Mouse (Mus musculus): ENCODE data around the gene Fmnl2.

Fmnl2 gene

DNA sequence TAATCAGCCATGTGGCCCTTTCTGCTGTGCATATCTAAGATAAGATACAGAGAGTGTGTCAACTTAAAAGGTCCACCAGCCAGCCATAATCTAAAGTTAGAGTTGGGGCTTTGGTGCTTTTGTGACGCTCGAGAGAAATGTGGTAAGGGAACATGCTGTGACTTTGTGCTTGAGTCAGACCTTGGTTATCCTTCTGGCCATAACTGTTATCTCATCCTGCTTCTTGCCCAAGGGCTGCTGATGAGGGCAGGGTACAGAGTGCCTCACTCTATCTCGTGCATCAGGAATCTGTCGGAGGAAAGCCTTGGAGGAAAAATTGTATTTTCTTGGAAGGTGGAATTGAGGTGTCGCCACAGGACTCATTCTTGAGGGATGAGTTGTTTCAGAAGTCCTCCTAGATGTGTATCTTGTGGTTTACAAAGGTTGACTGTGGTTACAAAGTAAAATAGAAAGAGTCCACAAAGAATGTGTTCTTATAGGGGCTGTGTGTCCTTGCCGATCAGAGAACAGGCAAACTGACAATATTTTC, 94.6 kb downstream of the Fmnl2 start:
- DNase-seq (ENCODE audit: extremely low read depth, low read depth, low spot score): no peak

DNA sequence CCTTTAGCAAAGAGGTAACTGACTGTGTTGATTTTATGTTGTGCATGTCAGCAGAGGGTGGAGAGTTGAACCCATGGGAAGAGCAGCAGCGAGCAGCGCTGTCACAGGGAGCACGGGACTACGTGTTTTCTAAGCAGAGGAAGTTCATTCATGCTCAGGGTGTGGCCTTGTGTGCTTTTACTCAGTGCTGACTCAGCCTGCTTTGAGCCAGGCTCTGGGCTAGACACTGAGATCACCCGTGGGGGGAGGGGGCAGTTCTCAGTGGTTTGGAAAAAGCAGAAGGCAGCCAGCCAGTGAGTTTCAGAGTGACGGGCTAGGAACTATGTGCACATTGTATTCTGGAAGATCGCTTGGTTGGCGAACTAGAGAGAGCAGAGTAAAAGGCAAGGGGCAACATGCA, 97.4 kb downstream of the Fmnl2 start:
- DNase-seq (ENCODE audit: extremely low read depth, low read depth, low spot score): no peak

DNA sequence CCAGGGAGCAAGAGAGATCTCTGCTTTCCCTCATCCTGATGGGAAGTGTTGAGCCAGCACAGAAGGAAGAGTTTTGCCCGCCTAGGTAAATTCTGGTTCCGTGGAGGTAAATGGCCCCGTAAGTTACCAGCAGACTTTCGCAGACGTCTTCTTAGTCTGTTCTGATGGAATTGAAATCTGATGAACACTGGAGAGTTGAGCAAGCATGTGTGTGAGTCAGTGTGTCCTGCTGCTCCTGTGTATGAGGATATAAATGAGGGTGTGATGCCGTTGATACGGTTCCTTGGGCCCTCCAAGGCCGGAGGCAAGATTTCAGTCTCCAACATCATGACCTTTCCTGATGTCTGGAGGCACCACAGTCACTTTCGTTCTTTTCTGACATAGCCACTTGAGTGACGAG, 98.2 kb downstream of the Fmnl2 start:
- no peak for DNase-seq (ENCODE audit: extremely low read depth, low read depth, low spot score)

DNA sequence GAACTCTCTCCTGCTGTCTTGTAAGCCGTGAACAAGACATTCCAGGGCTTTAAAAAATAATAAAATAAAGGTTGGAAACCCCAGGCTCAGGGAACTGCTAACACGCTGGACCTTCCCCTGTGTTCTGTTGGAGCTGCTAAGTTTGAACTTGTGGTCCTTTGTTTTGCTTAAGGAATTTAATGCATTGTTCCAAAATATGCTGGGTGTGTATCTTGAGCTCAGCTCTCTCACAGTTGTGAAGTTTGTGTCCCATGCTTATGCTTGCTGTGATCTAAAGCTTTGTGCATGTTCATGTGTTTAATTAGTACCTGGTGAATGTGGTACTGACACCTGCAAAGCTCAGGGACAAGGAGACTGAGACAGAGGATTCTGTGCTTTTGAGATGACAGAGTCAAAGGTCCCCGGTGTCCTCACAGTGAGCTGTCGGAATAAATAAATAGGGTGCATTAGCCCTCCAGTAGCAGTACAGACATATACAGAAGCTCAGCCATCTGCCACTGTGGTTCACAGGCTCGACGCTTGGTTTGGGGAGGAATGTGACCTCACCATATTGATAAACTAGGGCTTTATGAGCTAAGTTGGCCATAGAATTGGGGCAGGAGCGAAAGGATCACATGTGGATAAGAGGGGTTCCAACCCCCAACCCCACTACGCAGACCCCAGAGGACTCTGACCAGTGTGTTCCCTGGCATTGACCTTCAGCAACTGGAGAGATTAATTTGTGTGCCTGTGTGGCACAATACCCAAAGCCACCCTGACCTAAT, 100.3 kb downstream of the Fmnl2 start:
- no peak for DNase-seq (ENCODE audit: extremely low read depth, low read depth, low spot score)

DNA sequence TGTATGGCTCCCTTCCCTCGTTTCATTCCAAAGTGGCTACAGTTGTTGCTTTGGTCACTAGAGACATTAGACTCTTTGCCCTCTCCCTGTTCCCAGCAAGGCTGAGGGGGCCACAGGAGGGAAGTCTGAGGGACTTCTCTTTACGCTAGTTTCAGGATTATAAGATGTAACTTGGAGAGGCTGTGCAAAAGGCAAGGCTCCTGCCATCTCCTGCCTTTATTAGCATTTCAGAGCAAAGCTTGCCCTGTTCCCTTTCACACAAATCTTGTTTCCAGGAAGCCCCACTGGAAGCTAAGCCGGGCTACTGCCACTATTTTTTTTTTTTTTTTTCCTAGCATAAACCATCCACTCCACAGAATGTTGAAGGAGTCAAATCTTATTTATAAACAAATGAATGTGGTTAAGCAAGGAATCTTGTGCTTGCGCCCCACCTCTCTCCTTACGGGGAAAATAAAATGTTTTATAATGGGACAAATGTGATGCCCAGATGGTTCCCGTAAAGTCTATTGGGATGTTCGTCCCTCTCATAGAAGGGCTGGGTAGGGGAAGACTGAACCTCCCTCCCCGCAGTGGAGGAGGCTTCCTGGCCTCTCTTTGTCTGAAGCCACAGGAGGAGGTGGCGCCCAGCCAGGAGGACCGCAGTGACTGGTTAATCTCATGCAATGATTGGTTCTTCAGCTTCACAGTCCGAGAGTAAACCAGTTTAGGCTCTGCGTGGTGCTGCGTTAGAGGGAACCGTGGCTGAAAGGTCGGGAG, 101.1 kb downstream of the Fmnl2 start:
- no peak for DNase-seq (ENCODE audit: extremely low read depth, low read depth, low spot score)

DNA sequence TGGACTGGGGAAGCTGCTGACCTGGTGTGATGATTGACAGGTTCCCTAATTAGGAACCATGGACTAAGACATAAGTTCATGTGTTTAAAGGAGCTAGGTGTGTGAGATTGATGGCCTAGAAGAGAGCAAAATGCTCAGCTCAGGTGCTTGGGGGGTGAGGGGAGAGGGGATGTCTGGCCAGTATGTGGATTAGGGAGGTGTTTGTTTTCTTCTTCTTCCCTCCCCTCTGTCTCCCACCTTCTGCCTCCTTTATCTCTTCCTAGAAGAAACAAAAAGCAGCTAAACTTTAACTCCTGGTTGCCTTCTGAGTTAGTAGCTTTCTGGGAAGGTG, 101.6 kb downstream of the Fmnl2 start:
- DNase-seq (ENCODE audit: extremely low read depth, low read depth, low spot score): no peak

DNA sequence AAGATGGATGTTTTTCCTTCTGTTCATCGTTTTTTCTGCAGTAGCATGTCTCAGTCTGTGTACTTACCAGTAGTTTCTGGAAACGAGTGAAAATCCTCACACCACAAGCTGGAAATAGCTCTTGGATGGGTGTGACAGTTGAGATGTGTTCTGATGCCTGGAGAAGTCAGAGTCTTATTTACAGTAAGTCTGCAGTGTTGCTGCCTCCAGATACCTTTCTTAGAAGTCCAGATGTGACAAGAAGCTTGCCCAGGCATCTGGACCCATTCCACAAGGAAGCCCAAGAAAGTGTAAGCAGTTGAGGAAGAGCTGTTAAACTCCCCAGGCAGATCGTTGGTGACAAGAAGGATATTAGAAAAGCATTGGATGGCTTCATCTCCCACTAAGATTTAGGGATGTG, 102.3 kb downstream of the Fmnl2 start:
- DNase-seq (ENCODE audit: extremely low read depth, low read depth, low spot score): no peak

DNA sequence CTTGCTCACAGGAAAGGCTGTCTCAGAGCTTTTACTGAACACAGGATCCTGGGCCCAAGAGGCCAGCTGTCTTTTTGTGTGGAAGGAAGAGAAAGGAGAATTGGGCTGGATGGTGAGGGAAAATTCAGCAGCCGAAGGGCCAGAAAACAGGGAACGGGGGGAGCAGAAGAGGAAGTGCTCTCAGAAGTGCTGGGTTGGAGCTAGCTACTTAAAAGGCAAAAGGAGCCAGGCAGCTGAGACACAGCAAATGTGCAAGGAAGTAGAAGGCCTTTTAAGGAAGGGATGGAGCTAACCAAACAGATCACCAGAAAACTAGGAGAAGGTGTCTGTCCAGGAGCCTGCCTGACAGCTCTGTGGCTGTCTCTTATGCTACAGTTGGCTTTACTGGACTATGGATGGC, 103.0 kb downstream of the Fmnl2 start:
- DNase-seq (ENCODE audit: extremely low read depth, low read depth, low spot score): no peak

DNA sequence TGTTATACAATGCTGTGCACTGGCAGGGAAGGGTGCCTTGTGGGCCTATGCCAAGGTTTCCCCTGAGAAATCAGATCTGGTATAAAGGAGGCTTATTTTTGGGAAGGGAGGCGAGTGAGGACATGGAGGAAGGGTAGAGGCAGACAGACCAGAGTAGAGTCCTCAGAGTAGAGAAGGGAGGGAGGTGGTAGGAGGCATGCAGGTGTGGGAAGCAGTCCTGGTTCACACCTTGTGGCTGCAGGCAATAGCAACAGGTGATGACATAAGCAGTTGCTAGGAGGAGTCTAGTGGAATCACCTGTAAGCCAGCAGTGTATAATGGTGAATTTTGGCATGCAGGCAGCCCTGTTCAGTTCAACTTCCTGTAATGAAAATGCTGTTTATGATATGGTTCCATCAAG, 105.8 kb downstream of the Fmnl2 start:
- DNase-seq (ENCODE audit: extremely low read depth, low read depth, low spot score): no peak

DNA sequence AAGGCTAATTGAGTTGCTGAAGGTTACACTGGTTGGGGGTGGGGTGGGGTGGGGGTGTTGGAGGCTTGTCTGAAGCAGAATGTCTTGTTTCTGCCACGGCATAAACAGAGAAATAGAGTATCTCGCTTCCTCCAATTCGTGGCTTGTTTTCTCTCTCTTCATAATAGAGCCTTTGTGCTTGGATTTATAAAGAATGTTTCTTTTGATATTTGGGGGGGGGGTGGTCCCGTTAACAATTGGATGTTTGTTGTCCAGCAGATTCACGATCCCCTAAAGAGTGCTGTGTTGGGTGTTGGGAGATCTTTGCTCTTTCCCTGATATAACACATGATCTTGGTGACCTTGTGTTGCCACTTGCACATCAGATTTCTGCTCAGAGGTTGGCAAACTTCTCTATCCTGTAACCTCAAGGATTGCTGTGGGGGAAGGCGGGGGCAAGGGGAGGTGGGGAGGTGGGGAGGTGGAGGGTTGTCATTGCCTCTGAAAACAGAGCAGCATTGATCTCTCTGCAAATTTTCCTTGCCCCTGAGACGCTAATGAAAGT, 106.8 kb downstream of the Fmnl2 start:
- no peak for DNase-seq (ENCODE audit: extremely low read depth, low read depth, low spot score)

DNA sequence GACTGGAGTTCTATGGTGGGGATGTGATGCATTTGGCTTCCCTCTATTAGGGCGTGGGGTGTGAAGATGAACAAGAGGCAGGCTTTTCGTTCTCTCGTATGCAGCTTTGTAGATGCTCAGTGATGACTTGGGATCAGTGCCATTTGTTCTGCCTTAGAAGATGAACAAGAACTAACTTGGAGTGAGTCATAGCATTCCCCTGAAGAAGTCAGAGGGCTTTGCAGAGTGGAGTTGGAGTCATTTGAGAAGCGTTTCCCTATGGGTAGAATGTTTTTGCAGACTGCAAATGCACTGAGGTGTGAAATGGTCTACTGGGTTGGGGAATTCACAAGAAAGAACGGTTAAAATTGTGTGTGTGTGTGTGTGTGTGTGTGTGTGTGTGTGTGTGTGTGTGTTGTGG, 108.6 kb downstream of the Fmnl2 start:
- DNase-seq (ENCODE audit: extremely low read depth, low read depth, low spot score): no peak

DNA sequence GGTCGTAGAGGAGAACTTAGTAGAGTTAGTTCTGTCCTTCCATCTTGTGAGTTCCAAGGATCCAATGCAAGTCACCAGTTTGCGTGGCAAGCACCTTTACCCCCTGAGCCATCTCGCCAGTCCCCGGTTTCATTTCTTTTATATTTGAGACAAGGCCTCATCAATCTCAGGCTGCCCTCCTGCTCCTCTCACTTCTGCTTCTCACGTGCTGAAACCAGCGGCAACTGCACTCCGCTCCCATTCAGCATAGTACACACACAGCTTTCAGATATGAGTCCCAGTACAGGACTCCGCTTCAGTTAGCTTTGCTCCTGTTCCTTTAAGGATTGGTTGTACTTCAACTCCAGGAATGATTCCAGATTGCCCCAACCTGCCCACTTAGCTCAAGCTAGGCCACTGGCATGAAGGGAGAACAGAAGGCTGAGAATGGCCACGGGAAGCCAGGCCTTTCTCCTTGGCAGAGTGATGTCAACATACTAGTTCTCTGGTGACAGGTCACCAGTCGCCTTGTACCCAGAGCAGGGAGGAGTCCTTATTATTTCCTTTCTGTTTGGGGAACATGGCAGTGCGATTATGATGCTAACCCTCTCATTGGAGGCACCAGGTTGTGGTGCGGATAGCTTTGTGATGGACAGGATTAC, 109.3 kb downstream of the Fmnl2 start:
- DNase-seq (ENCODE audit: extremely low read depth, low read depth, low spot score): no peak

DNA sequence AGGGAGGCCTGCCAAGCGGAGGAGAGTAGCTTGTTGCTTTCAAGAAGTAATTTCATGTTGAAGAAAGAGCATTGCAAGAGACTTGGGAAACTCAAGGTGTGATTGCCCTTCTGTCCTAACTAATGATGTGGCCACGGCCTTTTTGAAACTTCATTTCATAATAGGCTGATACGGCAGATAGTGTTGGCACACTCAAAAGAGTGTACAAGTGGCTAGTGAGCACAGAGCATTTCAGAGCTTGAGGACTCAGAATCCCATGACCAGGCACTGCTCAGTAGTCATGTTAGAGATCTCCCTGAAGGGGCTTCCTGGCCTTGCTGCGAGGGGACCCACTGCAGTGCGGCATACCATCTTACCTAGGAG, 109.8 kb downstream of the Fmnl2 start:
- DNase-seq (ENCODE audit: extremely low read depth, low read depth, low spot score): no peak

DNA sequence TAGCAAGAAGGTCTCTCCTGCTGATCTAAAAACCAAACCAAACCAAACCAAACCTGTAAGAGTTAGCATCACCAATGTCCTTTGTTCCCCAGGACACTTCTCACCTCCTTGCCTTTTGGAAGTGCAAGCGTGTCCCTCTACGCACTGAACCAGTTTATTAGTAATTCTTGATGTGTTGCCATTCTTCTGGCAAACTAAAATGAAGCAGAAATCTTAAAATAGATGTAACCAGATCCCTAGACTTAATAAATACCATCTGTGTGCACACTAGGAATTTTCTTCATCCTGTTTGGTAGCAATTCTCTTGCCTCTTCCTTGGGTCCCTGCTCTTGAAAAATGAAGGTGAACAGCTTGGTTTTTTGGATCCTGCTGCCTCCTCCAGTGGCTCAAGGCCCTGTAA, 111.2 kb downstream of the Fmnl2 start:
- DNase-seq (ENCODE audit: extremely low read depth, low read depth, low spot score): no peak

DNA sequence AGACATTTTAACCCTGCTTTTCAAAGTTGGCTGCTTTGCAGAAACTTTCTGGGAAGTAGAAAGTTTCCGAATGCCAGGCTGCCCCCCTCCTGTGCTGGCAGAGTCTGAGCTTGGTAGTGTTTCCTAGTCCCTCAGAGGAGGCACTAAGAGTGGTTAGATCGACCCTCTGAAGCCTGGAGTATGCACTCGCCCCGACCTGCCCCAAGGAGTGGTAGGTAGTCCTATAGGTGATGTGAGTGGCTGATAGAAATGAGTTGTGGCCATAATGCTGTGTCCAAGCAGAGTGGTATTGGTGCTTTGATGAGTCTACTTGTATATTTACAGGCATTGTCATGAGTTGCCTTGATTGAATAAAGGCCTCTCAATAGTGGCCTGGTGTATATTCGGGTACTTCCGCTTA, 116.4 kb downstream of the Fmnl2 start:
- no peak for DNase-seq (ENCODE audit: extremely low read depth, low read depth, low spot score)

DNA sequence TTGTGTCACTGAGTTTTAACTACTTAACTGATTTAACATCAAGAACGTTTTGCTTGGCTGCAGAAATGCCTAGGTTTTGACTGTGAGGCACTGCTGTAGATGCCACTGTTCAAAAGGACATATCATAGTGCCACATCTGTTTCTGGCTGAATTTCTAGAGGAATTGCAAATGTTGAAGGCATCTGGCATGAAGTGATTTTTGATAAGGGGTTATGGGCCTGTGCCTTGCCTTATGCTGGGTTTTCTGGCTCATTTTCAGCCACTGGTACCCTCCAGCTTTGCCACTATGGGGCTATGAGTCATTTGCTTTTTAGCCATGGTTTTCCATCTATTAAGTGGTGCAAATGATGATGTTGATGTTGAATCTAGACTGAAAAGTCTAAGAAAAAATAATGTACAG, 117.1 kb downstream of the Fmnl2 start:
- DNase-seq (ENCODE audit: extremely low read depth, low read depth, low spot score): no peak

DNA sequence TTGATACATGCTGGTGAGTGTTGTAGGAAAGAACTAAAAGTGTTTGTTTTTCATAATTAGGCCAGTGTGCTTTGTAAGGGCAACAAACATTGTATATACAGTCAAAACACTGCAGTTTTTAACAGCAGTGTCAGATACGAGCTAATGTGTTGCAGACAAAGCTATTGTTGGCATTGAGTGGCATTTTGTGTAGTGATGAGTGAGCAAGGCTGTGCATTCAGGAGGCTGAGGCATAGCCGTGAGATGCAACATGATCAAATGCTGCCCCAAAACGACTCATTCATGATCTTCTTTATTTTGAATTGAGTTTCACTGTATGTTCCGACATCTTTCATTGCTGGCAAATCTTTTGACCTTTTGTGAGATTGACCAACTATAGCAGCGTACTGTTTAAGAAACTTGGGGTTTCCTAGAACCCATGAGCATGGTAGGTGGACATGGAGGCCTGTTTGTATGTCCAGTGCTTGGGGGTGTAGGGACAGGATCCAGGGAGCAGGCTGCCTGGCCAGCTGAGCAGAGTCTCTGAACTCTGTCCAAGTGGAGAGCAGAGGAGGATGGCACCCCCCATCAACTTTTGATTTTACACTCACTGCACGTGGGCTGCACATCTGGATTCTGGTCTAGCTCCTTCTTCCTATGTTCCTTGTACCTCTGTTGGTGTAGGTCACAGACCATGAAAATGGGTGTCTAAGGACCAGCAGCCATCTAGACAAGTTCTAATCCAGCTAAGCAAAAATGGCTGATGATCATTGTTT, 120.4 kb downstream of the Fmnl2 start:
- DNase-seq (ENCODE audit: extremely low read depth, low read depth, low spot score): no peak

DNA sequence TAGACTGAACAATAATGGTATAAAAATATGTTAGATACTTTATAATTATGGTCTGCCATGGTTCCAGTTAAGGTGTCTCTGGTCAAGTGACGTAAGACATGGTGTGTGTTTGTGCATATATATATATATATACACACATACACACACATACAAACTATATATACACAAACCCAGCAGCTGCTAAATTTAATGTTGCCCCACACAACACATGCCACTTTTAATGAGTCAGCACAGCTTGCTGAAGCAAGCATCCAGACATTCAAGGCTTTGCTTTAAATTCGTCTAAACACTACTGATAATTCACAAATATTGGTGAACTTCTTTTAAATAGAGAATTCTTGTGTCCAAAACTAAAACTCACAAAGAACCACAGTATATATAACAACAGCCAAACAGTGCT, 121.1 kb downstream of the Fmnl2 start:
- no peak for DNase-seq (ENCODE audit: extremely low read depth, low read depth, low spot score)

DNA sequence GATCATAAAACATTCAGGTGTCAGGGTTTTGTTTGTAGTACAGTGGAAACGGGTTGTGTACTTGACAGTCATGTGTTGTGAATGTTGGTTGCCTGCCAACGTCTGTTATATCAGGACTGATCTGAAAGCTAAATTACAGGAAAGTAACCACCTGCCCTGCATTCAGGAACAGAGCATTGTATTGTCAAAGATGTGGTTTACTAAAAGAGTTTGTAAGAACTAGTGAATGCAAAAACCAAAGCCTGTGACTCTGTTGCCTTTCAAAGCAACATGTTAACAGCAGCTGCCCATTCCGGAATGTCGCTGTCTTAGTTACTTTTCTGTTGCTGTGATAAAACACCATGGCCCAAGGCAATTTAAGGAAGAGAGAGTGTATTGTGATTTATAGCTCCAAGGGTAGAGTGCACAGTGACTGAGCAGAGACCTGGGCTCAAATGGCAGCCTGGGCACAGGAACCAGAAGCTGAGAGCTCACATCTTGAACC, 121.7 kb downstream of the Fmnl2 start:
- DNase-seq (ENCODE audit: extremely low read depth, low read depth, low spot score): no peak

DNA sequence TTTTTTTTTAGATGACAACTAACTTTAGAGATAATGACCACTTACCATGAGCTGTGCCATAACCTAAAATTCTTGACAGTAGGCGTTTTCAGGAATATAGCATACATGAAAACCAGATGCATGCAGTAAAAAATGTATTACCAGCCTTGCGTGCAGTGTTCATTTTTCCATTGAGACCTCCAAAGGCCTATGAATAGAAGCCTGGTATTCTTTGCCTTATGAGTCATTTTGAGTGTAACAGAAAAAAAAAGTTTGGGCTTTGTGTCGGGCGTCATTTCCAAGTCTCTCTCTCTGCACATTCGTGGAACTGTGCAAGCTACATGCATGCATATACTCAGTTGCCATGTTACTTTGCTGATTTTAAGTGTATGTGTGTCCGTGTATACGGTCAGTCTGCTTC, 123.5 kb downstream of the Fmnl2 start:
- DNase-seq (ENCODE audit: extremely low read depth, low read depth, low spot score): no peak

DNA sequence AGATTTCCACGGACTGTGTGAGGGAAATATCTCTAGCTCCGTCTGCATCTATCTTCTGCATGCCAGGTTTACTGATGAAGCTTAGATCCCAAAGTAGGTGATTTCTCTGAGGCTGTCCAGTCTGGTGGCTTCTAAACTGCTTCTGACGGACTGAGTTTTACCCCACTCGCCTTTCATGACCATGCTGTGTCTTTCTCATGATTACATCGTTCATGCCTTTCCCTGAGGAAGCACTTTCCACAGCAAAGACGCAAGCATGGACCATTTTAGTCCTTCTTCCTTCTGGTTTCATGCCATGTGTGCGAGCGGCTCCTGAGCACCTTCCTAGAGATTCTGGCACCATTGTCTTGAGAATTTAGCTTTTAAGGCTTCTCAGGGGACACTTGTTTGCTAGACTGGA, 123.9 kb downstream of the Fmnl2 start:
- DNase-seq (ENCODE audit: extremely low read depth, low read depth, low spot score): no peak

Data from fat pad, adult 2 months (tissue).